Mouse (Mus musculus) limb, embryonic 15.5 days (tissue): ENCODE data around the gene Slc25a54. TPM values are rescaled to one million over a fixed set of nuclear protein-coding genes. Genes with fewer than 3 reads are reported as not detected.
A peak's percentile ranks its signal among the peaks of the same experiment; 100 is the strongest.

ENCODE experiments used
- ATAC-seq: fragments of 200-750 bp; cut with Nextera tagmentation; 2 replicates; pipeline ENCODE4 v1.8.0; 2017; ENCODE audit warnings: low read depth, moderate TSS enrichment; ENCODE audit not compliant: insufficient number of reproducible peaks, low FRiP score, low TSS enrichment
- H3K27ac ChIP-seq: fragments of 300-500 bp; sonication (generic); 2 replicates; pipeline ENCODE4 v1.5.1; 2015; ENCODE audit warnings: moderate library complexity, mild to moderate bottlenecking, inconsistent platforms
- H3K27me3 ChIP-seq: fragments of 300-500 bp; sonication (generic); 2 replicates; pipeline ENCODE4 v1.6.1; 2015; ENCODE audit warnings: inconsistent platforms
- H3K36me3 ChIP-seq: fragments of 300-500 bp; sonication (generic); 2 replicates; pipeline ENCODE4 v1.6.1; 2015; ENCODE audit warnings: inconsistent platforms
- H3K4me1 ChIP-seq: fragments of 300-500 bp; sonication (generic); 2 replicates; pipeline ENCODE4 v1.6.1; 2015; ENCODE audit warnings: inconsistent platforms
- H3K4me2 ChIP-seq: fragments of 300-500 bp; sonication (generic); 2 replicates; pipeline ENCODE4 v1.6.1; 2015; ENCODE audit warnings: mild to moderate bottlenecking, inconsistent platforms
- H3K4me3 ChIP-seq: fragments of 300-500 bp; sonication (generic); 2 replicates; pipeline ENCODE4 v1.5.1; 2015; ENCODE audit warnings: mild to moderate bottlenecking, inconsistent platforms
- H3K9ac ChIP-seq: fragments of 300-500 bp; sonication (generic); 2 replicates; pipeline ENCODE4 v1.6.1; 2015; ENCODE audit warnings: inconsistent platforms
- H3K9me3 ChIP-seq: fragments of 300-500 bp; sonication (generic); 2 replicates; pipeline ENCODE4 v1.6.1; 2016; ENCODE audit warnings: inconsistent platforms
- whole genome bisulfite sequencing: fragments of 180-500 bp; shearing (Covaris S2); methylation state at CpG from one replicate; pipeline ENCODE4 v1.1.7; 2015; 5-methylcytosine and 5-hydroxymethylcytosine counted together
- polyA plus RNA-seq: library from polyadenylated mRNA; unstranded; fragments of >200 nt; fragmentation: Nextera tagmentation; extraction: Ambion mirVana; gene quantifications from 2 replicates; pipeline ENCODE4 v1.2.1, GENCODE M21; 2015

The Slc25a54 gene
- polyA plus RNA-seq, 1 experiment from 2014 or later = not detected

DNA sequence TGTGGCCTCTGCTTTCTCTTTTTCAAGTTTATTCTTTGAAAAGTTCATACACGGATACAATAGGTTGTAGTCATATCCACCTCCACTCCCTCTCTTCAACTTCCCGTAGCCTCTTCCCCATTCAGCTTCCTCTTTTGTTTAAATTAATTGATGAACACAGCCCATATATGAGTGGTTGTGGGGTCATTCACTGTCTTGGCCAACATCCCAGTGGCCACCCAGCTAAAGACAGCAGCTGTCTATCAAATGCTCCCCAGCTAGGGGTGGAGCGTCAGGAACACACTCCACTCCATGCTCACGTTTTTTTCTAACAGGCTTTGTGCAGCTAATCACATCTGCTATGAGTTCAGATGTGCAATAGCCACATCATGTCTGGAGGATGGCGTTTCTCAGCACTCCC lies 49.5 kb downstream of the Slc25a54 start:
- WGBS = 74% methylated on average over 5 of the region's 5 CpGs
- peaks cover 32% of the 10 kb centered on the region for H3K36me3 ChIP-seq
- H3K4me1 ChIP-seq = 0 out of 2 replicates have a peak, but pooled peaks cover 3% of the 10 kb centered on the region
- H3K27ac ChIP-seq = no peak overlapping the region
- H3K4me3 ChIP-seq = no peak overlapping the region
- no peak for ATAC-seq
- no peaks in the 10 kb centered on the region for H3K9me3 ChIP-seq
- H3K27me3 ChIP-seq = no peaks in the 10 kb centered on the region
- no peak overlapping the region for H3K4me2 ChIP-seq
- no peak overlapping the region for H3K9ac ChIP-seq

DNA sequence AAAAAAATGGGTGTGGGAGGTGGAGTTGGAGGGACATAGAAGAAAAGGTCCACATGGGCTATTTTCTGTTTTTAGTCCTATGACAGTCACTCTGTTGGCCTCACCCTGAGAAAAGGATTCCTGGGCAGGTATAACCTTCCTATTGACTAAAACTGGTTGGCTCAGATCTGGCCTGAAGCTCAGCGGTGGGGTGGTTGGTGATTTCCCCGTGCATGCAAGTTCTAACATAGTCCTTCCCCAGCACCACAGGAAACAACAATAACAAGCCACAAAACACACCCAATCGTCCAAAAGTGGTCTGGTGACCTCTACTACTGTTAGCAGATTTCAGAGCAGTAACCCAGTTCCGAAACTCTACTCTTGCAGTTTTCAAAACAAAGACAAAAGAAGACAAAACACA lies 52.7 kb downstream of the Slc25a54 start:
- no peak overlapping the region for H3K9ac ChIP-seq
- no peak for ATAC-seq
- no peak overlapping the region for H3K4me2 ChIP-seq
- no peaks in the 10 kb centered on the region for H3K27me3 ChIP-seq
- WGBS = 87% methylated on average over 4 of the region's 4 CpGs
- peaks cover 43% of the 10 kb centered on the region for H3K36me3 ChIP-seq
- H3K9me3 ChIP-seq = no peaks in the 10 kb centered on the region
- no peaks in the 10 kb centered on the region for H3K4me1 ChIP-seq
- H3K4me3 ChIP-seq = no peak overlapping the region
- H3K27ac ChIP-seq = no peak overlapping the region

DNA sequence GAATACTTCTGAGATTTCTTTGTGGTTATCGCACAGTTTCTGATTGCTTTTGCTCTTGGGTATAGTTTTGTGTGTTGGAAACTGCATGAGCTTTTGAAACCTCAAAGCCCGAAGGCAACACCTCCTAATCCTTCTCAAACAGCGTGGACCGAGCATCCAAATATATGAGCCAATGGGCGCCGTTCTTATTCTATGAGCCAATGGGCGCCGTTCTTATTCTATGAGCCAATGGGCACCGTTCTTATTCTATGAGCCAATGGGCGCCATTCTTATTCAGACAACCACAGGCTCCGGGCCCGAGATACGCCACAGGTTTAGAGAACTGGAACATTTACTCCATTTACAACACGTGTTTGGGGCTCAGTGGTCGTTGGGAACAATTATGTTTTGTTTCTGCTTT lies 53.8 kb downstream of the Slc25a54 start:
- 95% methylated on average over 15 of the region's 15 CpGs for WGBS
- ATAC-seq = no peak

DNA sequence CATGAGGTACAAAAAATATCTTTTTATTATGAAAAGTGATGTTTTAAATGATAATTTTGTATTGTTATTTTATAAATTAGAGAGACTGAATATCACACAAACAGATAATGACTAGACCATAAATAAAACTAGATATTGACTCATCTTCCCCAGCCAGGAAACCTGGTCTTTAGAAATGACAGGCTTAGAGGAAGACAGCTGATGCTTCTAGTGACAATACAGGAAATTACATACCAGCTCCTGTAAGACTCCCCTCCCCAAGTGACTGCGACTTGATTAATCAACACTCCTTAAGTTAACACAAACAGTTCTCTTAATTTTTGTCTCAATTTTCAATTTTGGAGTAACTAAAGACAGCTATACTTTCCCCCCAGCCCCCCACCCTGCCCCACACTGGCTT lies 55.1 kb downstream of the Slc25a54 start:
- no peak for ATAC-seq
- WGBS = 87% methylated on average over 1 of the region's 1 CpGs

More for the DNA sequence above, 53.8 kb downstream of the Slc25a54 start:
- Histone ChIP-seq H3K4me2 (no peak overlapping the region), H3K27ac (no peak overlapping the region), H3K4me3 (no peak overlapping the region), H3K9ac (no peak overlapping the region), H3K27me3 (no peaks in the 10 kb centered on the region), H3K36me3 (peaks cover 40% of the 10 kb centered on the region), H3K4me1 (no peaks in the 10 kb centered on the region), H3K9me3 (no peaks in the 10 kb centered on the region)

DNA sequence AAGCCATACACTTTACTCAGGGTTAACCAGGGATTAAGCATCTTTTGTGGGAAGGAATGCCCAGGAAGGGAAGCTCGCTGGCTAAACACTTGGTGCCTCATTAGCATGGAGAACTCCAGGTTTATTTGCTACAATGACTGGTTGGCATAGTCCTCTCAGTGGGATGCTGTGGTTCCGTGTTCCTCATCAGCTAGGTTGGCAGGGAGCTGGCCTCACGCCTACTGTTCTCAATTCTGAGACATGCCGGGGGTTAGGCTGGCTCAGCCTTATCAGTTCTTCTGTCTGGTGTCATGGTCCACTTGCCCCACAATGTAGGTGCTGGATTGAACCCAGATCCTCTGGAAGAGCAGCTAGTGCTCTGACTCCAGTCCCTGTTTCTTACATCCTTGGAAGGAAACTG lies 72.3 kb downstream of the Slc25a54 start:
- no peaks in the 10 kb centered on the region for H3K9me3 ChIP-seq
- no peaks in the 10 kb centered on the region for H3K27me3 ChIP-seq
- H3K4me3 ChIP-seq = no peak overlapping the region
- no peak overlapping the region for H3K4me2 ChIP-seq
- H3K4me1 ChIP-seq = peaks cover 12% of the 10 kb centered on the region
- no peak overlapping the region for H3K9ac ChIP-seq
- no peak overlapping the region for H3K27ac ChIP-seq
- peaks cover 6% of the 10 kb centered on the region; the same call in 1 of the 2 replicates for H3K36me3 ChIP-seq
- ATAC-seq = no peak
- 88% methylated on average over 4 of the region's 4 CpGs for WGBS

More for the DNA sequence above, 55.1 kb downstream of the Slc25a54 start:
- no peak overlapping the region for H3K27ac ChIP-seq
- no peak overlapping the region for H3K4me2 ChIP-seq
- H3K9ac ChIP-seq = no peak overlapping the region
- H3K4me1 ChIP-seq = no peaks in the 10 kb centered on the region
- no peaks in the 10 kb centered on the region for H3K27me3 ChIP-seq
- no peaks in the 10 kb centered on the region for H3K9me3 ChIP-seq
- H3K4me3 ChIP-seq = no peak overlapping the region
- H3K36me3 ChIP-seq = peaks cover 40% of the 10 kb centered on the region

DNA sequence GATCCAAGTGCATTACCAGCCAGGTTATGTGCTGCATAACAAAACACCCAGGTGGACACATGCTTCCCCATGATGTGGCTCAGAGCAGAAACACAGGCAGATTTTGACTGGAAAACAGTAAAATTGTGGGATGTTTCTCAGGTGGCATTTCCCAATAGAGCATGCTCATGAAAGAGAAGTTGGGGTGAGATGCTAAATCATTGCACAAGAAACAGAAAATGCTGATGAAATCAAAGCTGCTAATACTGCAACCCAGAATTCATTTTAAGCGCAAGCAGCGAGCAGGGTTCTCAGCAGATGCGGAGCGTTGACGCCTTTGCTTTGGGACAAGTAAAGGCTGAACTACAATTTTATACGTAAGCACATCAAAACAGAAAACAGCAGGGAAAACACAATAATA lies 73.1 kb downstream of the Slc25a54 start:
- no peak for ATAC-seq
- H3K4me3 ChIP-seq = no peak overlapping the region
- WGBS = 96% methylated on average over 6 of the region's 6 CpGs

DNA sequence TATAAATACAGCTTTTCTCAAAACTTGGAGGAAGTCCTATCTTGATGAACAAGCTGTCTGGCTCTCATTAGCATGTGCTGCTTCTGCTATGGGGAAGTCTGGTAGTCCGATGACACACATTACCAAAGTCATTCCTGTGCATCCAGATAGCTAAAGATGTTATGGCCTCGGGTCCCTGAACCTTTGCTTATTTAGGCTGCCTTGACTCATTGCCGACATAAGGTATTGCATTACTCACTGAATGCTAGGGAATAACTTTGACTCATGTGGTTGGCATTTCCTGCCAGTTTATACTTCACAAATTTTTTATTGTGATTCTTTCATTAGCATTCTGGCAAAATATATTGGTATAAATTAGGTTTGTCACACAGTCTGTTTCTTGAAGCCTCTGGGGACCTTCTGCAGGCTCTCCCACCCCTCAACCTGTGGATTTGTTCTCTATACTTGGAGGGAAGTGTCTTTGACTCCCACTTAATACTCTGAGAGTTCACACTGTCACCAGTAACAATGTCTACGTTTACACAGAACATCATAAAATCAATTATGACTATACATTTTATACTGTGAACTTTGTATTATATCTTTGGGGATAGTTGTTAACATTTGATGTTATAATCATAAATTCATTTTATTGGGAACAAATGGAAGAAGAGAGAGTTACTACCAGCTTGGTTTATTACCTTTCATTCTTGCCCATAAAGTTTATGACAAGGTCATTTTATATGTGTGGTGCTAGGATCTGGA lies 75.8 kb downstream of the Slc25a54 start:
- H3K27me3 ChIP-seq = no peaks in the 10 kb centered on the region
- H3K4me3 ChIP-seq = no peak overlapping the region
- 36% methylated on average over 4 of the region's 4 CpGs for WGBS
- no peaks in the 10 kb centered on the region for H3K9me3 ChIP-seq
- H3K4me1 ChIP-seq = peaks cover 13% of the 10 kb centered on the region
- no peak overlapping the region for H3K27ac ChIP-seq
- no peak for ATAC-seq
- H3K4me2 ChIP-seq = no peak overlapping the region
- peaks cover 23% of the 10 kb centered on the region for H3K36me3 ChIP-seq
- no peak overlapping the region for H3K9ac ChIP-seq

More for the DNA sequence above, 73.1 kb downstream of the Slc25a54 start:
- H3K9me3 ChIP-seq = no peaks in the 10 kb centered on the region
- H3K9ac ChIP-seq = no peak overlapping the region
- peaks cover 9% of the 10 kb centered on the region; the same call in 1 of the 2 replicates for H3K36me3 ChIP-seq
- H3K27me3 ChIP-seq = no peaks in the 10 kb centered on the region
- no peak overlapping the region for H3K27ac ChIP-seq
- H3K4me2 ChIP-seq = no peak overlapping the region
- peaks cover 13% of the 10 kb centered on the region for H3K4me1 ChIP-seq

DNA sequence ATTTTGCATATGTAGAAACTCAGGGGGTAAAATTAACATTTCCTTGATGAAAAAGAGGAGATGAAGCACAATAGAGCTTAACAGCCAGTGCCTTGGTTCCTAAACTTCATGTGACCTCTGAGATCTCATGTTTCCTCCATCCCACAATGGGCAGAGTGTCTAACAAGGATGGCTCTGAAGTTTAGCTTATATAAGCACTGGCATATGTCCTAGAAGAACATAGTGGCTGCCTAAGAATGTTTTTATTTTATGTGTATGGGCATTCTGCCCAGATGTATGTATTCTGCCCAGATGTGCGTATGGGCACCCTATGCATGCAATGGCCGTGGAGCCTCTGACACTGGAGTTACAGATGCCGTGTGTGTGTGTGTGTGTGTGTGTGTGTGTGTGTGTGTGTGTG lies 77.2 kb downstream of the Slc25a54 start:
- peaks cover 13% of the 10 kb centered on the region for H3K4me1 ChIP-seq
- H3K9me3 ChIP-seq = no peaks in the 10 kb centered on the region
- H3K9ac ChIP-seq = no peak overlapping the region
- ATAC-seq = peak; percentile 78; the same call in 1 of the 2 replicates
- no peaks in the 10 kb centered on the region for H3K27me3 ChIP-seq
- no peak overlapping the region for H3K4me3 ChIP-seq
- H3K36me3 ChIP-seq = peaks cover 33% of the 10 kb centered on the region
- peak overlapping the region; percentile 11; the same call in 1 of the 2 replicates for H3K27ac ChIP-seq
- H3K4me2 ChIP-seq = no peak overlapping the region
- WGBS = 12% methylated on average over 3 of the region's 3 CpGs

- no peak overlapping the region for H3K4me3 ChIP-seq
- no peak overlapping the region for H3K4me2 ChIP-seq
- H3K4me1 ChIP-seq = no peaks in the 10 kb centered on the region
- WGBS = 80% methylated on average over 2 of the region's 2 CpGs
- H3K27me3 ChIP-seq = no peaks in the 10 kb centered on the region
- no peak overlapping the region for H3K27ac ChIP-seq
- H3K9ac ChIP-seq = no peak overlapping the region
- H3K36me3 ChIP-seq = peaks cover 74% of the 10 kb centered on the region
- ATAC-seq = no peak
- no peaks in the 10 kb centered on the region for H3K9me3 ChIP-seq
Observed at GRCm38 (mm10) chr3:109164088-109164487, 83.8 kb downstream of the Slc25a54 start.

GRCm38 (mm10) chr3:109164644-109165043 lies 84.4 kb downstream of the Slc25a54 start:
- Histone ChIP-seq H3K27me3 (no peaks in the 10 kb centered on the region), H3K27ac (no peak overlapping the region), H3K4me3 (no peak overlapping the region), H3K9me3 (no peaks in the 10 kb centered on the region), H3K9ac (no peak overlapping the region), H3K36me3 (peaks cover 69% of the 10 kb centered on the region), H3K4me2 (no peak overlapping the region), H3K4me1 (no peaks in the 10 kb centered on the region)
- ATAC-seq = no peak
- 84% methylated on average over 1 of the region's 1 CpGs for WGBS

DNA sequence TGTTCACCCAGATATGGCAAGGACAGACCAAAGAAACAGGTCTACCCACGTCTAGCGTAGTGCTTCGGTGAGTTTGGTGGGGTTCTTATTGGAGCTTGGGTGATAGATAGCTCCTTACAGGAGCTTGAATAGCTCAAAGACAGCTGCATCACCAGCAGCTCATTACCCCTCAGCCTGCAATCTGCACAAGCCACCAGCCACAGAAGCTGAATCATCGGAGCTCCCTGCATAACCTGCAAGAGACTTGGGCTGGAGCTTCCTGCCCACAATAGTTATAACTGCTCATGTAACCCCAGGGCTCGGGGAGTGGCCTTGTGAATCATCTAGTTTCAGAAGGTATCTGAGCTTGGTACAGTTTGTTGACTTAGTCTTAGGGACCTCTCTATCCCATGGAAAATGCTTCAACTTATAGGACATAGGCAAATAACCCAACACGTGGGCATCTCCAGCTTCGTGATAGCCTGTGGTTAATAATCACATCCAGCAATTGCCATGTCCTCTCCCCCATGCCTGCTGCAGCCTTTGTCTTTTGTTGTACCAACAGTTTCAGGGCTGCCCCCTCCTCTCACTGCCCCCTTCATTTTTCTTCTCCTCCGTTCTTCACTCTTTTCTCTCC lies 85.1 kb downstream of the Slc25a54 start:
- H3K9me3 ChIP-seq = no peaks in the 10 kb centered on the region
- no peak overlapping the region for H3K9ac ChIP-seq
- H3K4me3 ChIP-seq = no peak overlapping the region
- H3K4me1 ChIP-seq = no peaks in the 10 kb centered on the region
- H3K4me2 ChIP-seq = no peak overlapping the region
- 85% methylated on average over 8 of the region's 8 CpGs for WGBS
- H3K27me3 ChIP-seq = no peaks in the 10 kb centered on the region
- H3K27ac ChIP-seq = no peak overlapping the region
- no peak for ATAC-seq
- peaks cover 62% of the 10 kb centered on the region for H3K36me3 ChIP-seq
